11 mouse cellular contexts compared by ENCODE assay signal in the genomic region with DNA sequence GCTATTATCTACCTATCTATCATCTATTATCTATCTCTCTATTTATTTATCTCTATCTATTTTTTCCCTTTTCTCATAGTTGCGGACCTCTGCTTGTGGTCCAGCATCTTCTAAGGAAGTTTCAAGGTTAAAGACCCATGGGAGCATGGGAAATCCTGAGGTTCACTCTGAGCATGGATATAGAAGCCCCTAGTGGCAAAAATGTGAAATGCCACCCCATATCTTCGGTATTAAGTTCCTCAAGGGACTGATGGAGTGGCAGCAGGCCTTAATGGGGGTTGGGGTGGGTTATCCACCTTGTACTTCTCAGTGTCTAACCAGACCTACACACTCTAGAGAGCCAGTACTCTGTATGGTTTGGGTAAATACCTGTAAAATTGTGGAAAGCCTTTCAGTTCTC. TPM values are rescaled to one million over a fixed set of nuclear protein-coding genes. Genes with fewer than 3 reads are reported as not detected.
DNase-seq lines count a peak whose midpoint lies in the region; TF ChIP-seq lines count a peak whose summit lies in the region.
"Had no signal": no experiment of that assay in that cellular context is flagged by ENCODE, and none has a peak within 500 bp of the region (broad histone marks: within the 10 kb centered on the region; RNA-seq: fewer than 3 reads in every experiment).

No protein-coding gene starts in this region.

- no peak overlapping the region for H3K4me3 ChIP-seq in cortical plate, adult 2 months (ENCODE audit: insufficient read depth, low read length)
- H3K4me3 ChIP-seq: embryonic facial prominence, embryonic 12.5 days; hindbrain, embryonic 12.5 days had no signal

- TF ChIP-seq POLR2A in cortical plate, adult 2 months (IDR thresholded peaks at IDR 0.05; ENCODE audit: extremely low read depth, insufficient read depth, low read length), result no peak

- no peak overlapping the region for H3K27ac ChIP-seq in cortical plate, adult 2 months (ENCODE audit: insufficient read depth, low read length)
- H3K27ac ChIP-seq: embryonic facial prominence, embryonic 12.5 days; hindbrain, embryonic 12.5 days had no signal

- TF ChIP-seq CTCF in cortical plate, adult 2 months (IDR thresholded peaks at IDR 0.05; ENCODE audit: extremely low read depth, insufficient read depth, low read length), result 0 out of 2 replicates have a peak, but pooled peaks have one; percentile 0

- DNase-seq in kidney, adult 9 months, result peak; percentile 7
- no peak for DNase-seq in kidney, adult 11 months
- DNase-seq in thymus, postnatal 14 days, result peak; percentile 13
- DNase-seq in thymus, postnatal 25 days, result no peak
- no peak for DNase-seq in spleen, adult 12 weeks (ENCODE audit: low spot score)
- no peak for DNase-seq in adrenal gland, postnatal 14 days
- DNase-seq: layer of hippocampus, adult 9-11 months had no signal

- peaks cover 2% of the 10 kb centered on the region for H3K4me1 ChIP-seq in cortical plate, adult 2 months (ENCODE audit: control insufficient read depth, insufficient read depth, low read length)
- H3K4me1 ChIP-seq: embryonic facial prominence, embryonic 12.5 days; hindbrain, embryonic 12.5 days had no signal

RNA-seq across cellular contexts. Expression of a gene that starts 43.5 kb away (rescaled TPM):
- not detected in 2 replicates for polyA plus RNA-seq in cortical plate, adult 2 months (2012; rRNA removed)
- not detected in 2 replicates for total RNA-seq in adrenal gland, postnatal 14 days (2021)
- polyA plus RNA-seq: embryonic facial prominence, embryonic 12.5 days; hindbrain, embryonic 12.5 days; liver, embryonic 16.5 days had no signal

Comparison
In these comparisons a context has a peak if more than half of its experiments do, and no peak if none do; other contexts are left out.
1. DNase-seq: peak in kidney, adult 9 months (single experiment) and thymus, postnatal 14 days (single experiment); none in kidney, adult 11 months (single experiment), thymus, postnatal 25 days (single experiment), spleen, adult 12 weeks (single experiment) and adrenal gland, postnatal 14 days (single experiment).